Mouse (Mus musculus) bone marrow, adult 2 months (tissue): ENCODE results near the gene Mrpl23.

Experiments
- CTCF ChIP-seq: fragments of 200-500 bp; IDR thresholded peaks from 2 replicates; pipeline ENCODE4 v1.5.1; 2011; ENCODE audit warnings: low read length, control low read depth; ENCODE audit not compliant: control insufficient read depth, insufficient read depth
- POLR2A ChIP-seq: fragments of 200-500 bp; IDR thresholded peaks from 2 replicates; pipeline ENCODE4 v1.6.1; 2011; ENCODE audit warnings: low read depth, mild to moderate bottlenecking, control low read depth, low read length, borderline replicate concordance; ENCODE audit not compliant: control insufficient read depth

DNA sequence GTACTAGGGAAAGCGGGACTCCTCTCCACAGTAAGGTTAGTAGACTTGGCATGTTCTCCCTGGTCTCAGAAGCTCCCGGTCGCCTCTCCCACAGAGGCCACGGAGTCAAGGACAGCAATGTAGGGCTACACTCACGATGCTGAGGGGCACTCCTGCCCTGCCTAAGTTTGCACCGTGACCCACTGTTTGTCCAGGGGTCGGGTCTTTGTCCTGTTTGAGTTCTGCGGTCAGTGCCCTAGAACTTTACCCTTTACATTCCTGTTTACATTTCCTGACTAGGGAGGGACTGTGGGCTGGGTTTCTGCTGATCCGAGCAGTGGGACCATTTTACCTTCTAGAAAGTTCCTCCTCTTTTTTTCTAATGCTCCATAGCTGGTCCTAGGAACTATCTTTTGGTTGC, 34.0 kb downstream of the Mrpl23 start:
- no peak for TF ChIP-seq CTCF
- TF ChIP-seq POLR2A: no peak
